Mouse (Mus musculus): Measurements from ENCODE around the gene St7. TPM values are rescaled to one million over a fixed set of nuclear protein-coding genes. Genes with fewer than 3 reads are reported as not detected.

St7 gene
- polyA plus RNA-seq, 1 experiment from 2014 or later, result 19.8 TPM

- Histone ChIP-seq H3K9ac (replicated peaks; ENCODE audit: low read length) (no peak overlapping the region), H3K27ac (ENCODE audit: low read length) (no peak overlapping the region), H3K4me2 (replicated peaks; ENCODE audit: low read depth, low read length) (no peak overlapping the region), H3K4me3 (ENCODE audit: low read length) (no peak overlapping the region), H3K9me3 (ENCODE audit: low read length) (no peaks in the 10 kb centered on the region), H3K4me1 (ENCODE audit: insufficient read depth, low read length) (no peaks in the 10 kb centered on the region), H3K27me3 (ENCODE audit: insufficient read depth, low read length) (no peaks in the 10 kb centered on the region), H3K36me3 (ENCODE audit: insufficient read depth, low read length) (no peaks in the 10 kb centered on the region)
- no peak for ATAC-seq (ENCODE audit: low FRiP score, low TSS enrichment)
- WGBS, result 76% methylated on average over 5 of the region's 5 CpGs
Measured at GRCm38 (mm10) chr6:17731694-17732093, 39.0 kb downstream of the St7 start.

- ATAC-seq (ENCODE audit: low FRiP score, low TSS enrichment), result no peak
- WGBS, result 83% methylated on average over 8 of the region's 8 CpGs
- Histone ChIP-seq H3K4me3 (ENCODE audit: low read length) (no peak overlapping the region), H3K27me3 (ENCODE audit: insufficient read depth, low read length) (no peaks in the 10 kb centered on the region), H3K9ac (replicated peaks; ENCODE audit: low read length) (no peak overlapping the region), H3K36me3 (ENCODE audit: insufficient read depth, low read length) (no peaks in the 10 kb centered on the region), H3K27ac (ENCODE audit: low read length) (no peak overlapping the region), H3K4me2 (replicated peaks; ENCODE audit: low read depth, low read length) (no peak overlapping the region), H3K9me3 (ENCODE audit: low read length) (no peaks in the 10 kb centered on the region), H3K4me1 (ENCODE audit: insufficient read depth, low read length) (no peaks in the 10 kb centered on the region)
Measured at GRCm38 (mm10) chr6:17733951-17734411, 41.2 kb downstream of the St7 start.

- Histone ChIP-seq H3K27ac (ENCODE audit: low read length) (no peak overlapping the region), H3K9me3 (ENCODE audit: low read length) (no peaks in the 10 kb centered on the region), H3K36me3 (ENCODE audit: insufficient read depth, low read length) (no peaks in the 10 kb centered on the region), H3K4me2 (replicated peaks; ENCODE audit: low read depth, low read length) (no peak overlapping the region), H3K9ac (replicated peaks; ENCODE audit: low read length) (no peak overlapping the region), H3K4me3 (ENCODE audit: low read length) (no peak overlapping the region), H3K4me1 (ENCODE audit: insufficient read depth, low read length) (no peaks in the 10 kb centered on the region), H3K27me3 (ENCODE audit: insufficient read depth, low read length) (no peaks in the 10 kb centered on the region)
- no peak for ATAC-seq (ENCODE audit: low FRiP score, low TSS enrichment)
- 87% methylated on average over 8 of the region's 8 CpGs for WGBS
Measured at GRCm38 (mm10) chr6:17737262-17737948, 44.7 kb downstream of the St7 start.

- ATAC-seq (ENCODE audit: low FRiP score, low TSS enrichment), result no peak
- no peak overlapping the region for H3K27ac ChIP-seq (ENCODE audit: low read length)
- WGBS, result 81% methylated on average over 1 of the region's 1 CpGs
- no peak overlapping the region for H3K4me2 ChIP-seq (replicated peaks; ENCODE audit: low read depth, low read length)
- no peaks in the 10 kb centered on the region for H3K4me1 ChIP-seq (ENCODE audit: insufficient read depth, low read length)
- no peak overlapping the region for H3K4me3 ChIP-seq (ENCODE audit: low read length)
- H3K36me3 ChIP-seq (ENCODE audit: insufficient read depth, low read length), result no peaks in the 10 kb centered on the region
- H3K27me3 ChIP-seq (ENCODE audit: insufficient read depth, low read length), result no peaks in the 10 kb centered on the region
- no peaks in the 10 kb centered on the region for H3K9me3 ChIP-seq (ENCODE audit: low read length)
- H3K9ac ChIP-seq (replicated peaks; ENCODE audit: low read length), result no peak overlapping the region
Measured at GRCm38 (mm10) chr6:17740128-17740527, 47.4 kb downstream of the St7 start.

- Histone ChIP-seq H3K9ac (replicated peaks; ENCODE audit: low read length) (no peak overlapping the region), H3K27ac (ENCODE audit: low read length) (no peak overlapping the region), H3K4me3 (ENCODE audit: low read length) (no peak overlapping the region), H3K9me3 (ENCODE audit: low read length) (no peaks in the 10 kb centered on the region), H3K27me3 (ENCODE audit: insufficient read depth, low read length) (no peaks in the 10 kb centered on the region), H3K4me1 (ENCODE audit: insufficient read depth, low read length) (no peaks in the 10 kb centered on the region), H3K36me3 (ENCODE audit: insufficient read depth, low read length) (no peaks in the 10 kb centered on the region), H3K4me2 (replicated peaks; ENCODE audit: low read depth, low read length) (no peak overlapping the region)
- WGBS, result 80% methylated on average over 6 of the region's 6 CpGs
- ATAC-seq (ENCODE audit: low FRiP score, low TSS enrichment), result no peak
Measured at GRCm38 (mm10) chr6:17741639-17742038, 48.9 kb downstream of the St7 start.

GRCm38 (mm10) chr6:17742209-17742608 lies 49.5 kb downstream of the St7 start:
- ATAC-seq (ENCODE audit: low FRiP score, low TSS enrichment), result no peak
- Histone ChIP-seq H3K27me3 (ENCODE audit: insufficient read depth, low read length) (no peaks in the 10 kb centered on the region), H3K4me3 (ENCODE audit: low read length) (no peak overlapping the region), H3K9ac (replicated peaks; ENCODE audit: low read length) (no peak overlapping the region), H3K4me2 (replicated peaks; ENCODE audit: low read depth, low read length) (no peak overlapping the region), H3K4me1 (ENCODE audit: insufficient read depth, low read length) (no peaks in the 10 kb centered on the region), H3K9me3 (ENCODE audit: low read length) (no peaks in the 10 kb centered on the region), H3K36me3 (ENCODE audit: insufficient read depth, low read length) (no peaks in the 10 kb centered on the region), H3K27ac (ENCODE audit: low read length) (no peak overlapping the region)
- WGBS, result 90% methylated on average over 4 of the region's 4 CpGs

- no peaks in the 10 kb centered on the region for H3K9me3 ChIP-seq (ENCODE audit: low read length)
- no peaks in the 10 kb centered on the region for H3K36me3 ChIP-seq (ENCODE audit: insufficient read depth, low read length)
- no peak for ATAC-seq (ENCODE audit: low FRiP score, low TSS enrichment)
- H3K4me2 ChIP-seq (replicated peaks; ENCODE audit: low read depth, low read length), result no peak overlapping the region
- H3K4me3 ChIP-seq (ENCODE audit: low read length), result no peak overlapping the region
- 80% methylated on average over 4 of the region's 4 CpGs for WGBS
- H3K9ac ChIP-seq (replicated peaks; ENCODE audit: low read length), result no peak overlapping the region
- no peaks in the 10 kb centered on the region for H3K27me3 ChIP-seq (ENCODE audit: insufficient read depth, low read length)
- no peak overlapping the region for H3K27ac ChIP-seq (ENCODE audit: low read length)
- H3K4me1 ChIP-seq (ENCODE audit: insufficient read depth, low read length), result no peaks in the 10 kb centered on the region
Measured at GRCm38 (mm10) chr6:17743325-17743724, 50.6 kb downstream of the St7 start.

- H3K4me3 ChIP-seq (ENCODE audit: low read length), result no peak overlapping the region
- H3K27ac ChIP-seq (ENCODE audit: low read length), result no peak overlapping the region
- no peak for ATAC-seq (ENCODE audit: low FRiP score, low TSS enrichment)
- no peaks in the 10 kb centered on the region for H3K9me3 ChIP-seq (ENCODE audit: low read length)
- no peak overlapping the region for H3K4me2 ChIP-seq (replicated peaks; ENCODE audit: low read depth, low read length)
- H3K4me1 ChIP-seq (ENCODE audit: insufficient read depth, low read length), result no peaks in the 10 kb centered on the region
- H3K9ac ChIP-seq (replicated peaks; ENCODE audit: low read length), result no peak overlapping the region
- H3K36me3 ChIP-seq (ENCODE audit: insufficient read depth, low read length), result no peaks in the 10 kb centered on the region
- 87% methylated on average over 13 of the region's 13 CpGs for WGBS
- H3K27me3 ChIP-seq (ENCODE audit: insufficient read depth, low read length), result no peaks in the 10 kb centered on the region
Measured at GRCm38 (mm10) chr6:17747724-17748123, 55.0 kb downstream of the St7 start.

GRCm38 (mm10) chr6:17748866-17749582 lies 56.3 kb downstream of the St7 start:
- H3K9ac ChIP-seq (replicated peaks; ENCODE audit: low read length), result peak overlapping the region; percentile 71
- H3K4me3 ChIP-seq (ENCODE audit: low read length), result peak overlapping the region; percentile 45
- H3K4me2 ChIP-seq (replicated peaks; ENCODE audit: low read depth, low read length), result peak overlapping the region; percentile 61
- no peaks in the 10 kb centered on the region for H3K36me3 ChIP-seq (ENCODE audit: insufficient read depth, low read length)
- no peaks in the 10 kb centered on the region for H3K27me3 ChIP-seq (ENCODE audit: insufficient read depth, low read length)
- peak; percentile 99 for ATAC-seq (ENCODE audit: low FRiP score, low TSS enrichment)
- no peaks in the 10 kb centered on the region for H3K4me1 ChIP-seq (ENCODE audit: insufficient read depth, low read length)
- 4% methylated on average over 18 of the region's 18 CpGs for WGBS
- H3K9me3 ChIP-seq (ENCODE audit: low read length), result no peaks in the 10 kb centered on the region
- H3K27ac ChIP-seq (ENCODE audit: low read length), result no peak overlapping the region

GRCm38 (mm10) chr6:17749596-17749995 lies 56.9 kb downstream of the St7 start:
- Histone ChIP-seq H3K36me3 (ENCODE audit: insufficient read depth, low read length) (no peaks in the 10 kb centered on the region), H3K27me3 (ENCODE audit: insufficient read depth, low read length) (no peaks in the 10 kb centered on the region), H3K9me3 (ENCODE audit: low read length) (no peaks in the 10 kb centered on the region), H3K4me3 (ENCODE audit: low read length) (peak overlapping the region; percentile 45; the same call in 1 of the 2 replicates), H3K4me1 (ENCODE audit: insufficient read depth, low read length) (no peaks in the 10 kb centered on the region), H3K27ac (ENCODE audit: low read length) (no peak overlapping the region), H3K4me2 (replicated peaks; ENCODE audit: low read depth, low read length) (peak overlapping the region; percentile 61), H3K9ac (replicated peaks; ENCODE audit: low read length) (no peak overlapping the region)
- 65% methylated on average over 3 of the region's 3 CpGs for WGBS
- no peak for ATAC-seq (ENCODE audit: low FRiP score, low TSS enrichment)

Measured in kidney, embryonic 16.5 days (tissue).